Mouse (Mus musculus) CD4-positive, CD25-positive, alpha-beta regulatory T cell, adult 2 months (primary cell): ENCODE results near the gene Gm42421.

ENCODE experiments used
- DNase-seq: peaks from one replicate; pipeline ENCODE4 v3.0.0-alpha.2; 2012; ENCODE audit warnings: low read depth, low spot score

Gm42421 gene

DNA sequence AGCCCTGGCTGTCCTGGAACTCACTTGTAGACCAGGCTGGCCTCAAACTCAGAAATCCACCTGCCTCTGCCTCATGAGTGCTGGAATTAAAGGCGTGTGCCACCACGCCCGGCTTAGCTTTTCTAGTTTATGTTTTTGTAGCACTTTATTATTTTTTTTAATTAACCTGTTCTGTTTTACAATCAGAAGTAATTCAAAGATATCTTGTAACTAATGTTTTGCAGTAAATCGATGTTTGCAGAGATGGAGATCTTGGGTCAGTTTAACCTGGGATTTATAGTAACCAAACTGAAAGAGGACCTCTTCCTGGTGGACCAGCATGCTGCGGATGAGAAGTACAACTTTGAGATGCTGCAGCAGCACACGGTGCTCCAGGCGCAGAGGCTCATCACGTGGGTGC lies at the start of gene Gm42421:
Gene Gm42421, plus strand, starts transcription at position 301 of the 400 bp plus-strand sequence.
- no peak for DNase-seq

- no peak for DNase-seq
Measured at GRCm38 (mm10) chr5:143885274-143885673, 42.7 kb upstream of the Gm42421 start.

DNA sequence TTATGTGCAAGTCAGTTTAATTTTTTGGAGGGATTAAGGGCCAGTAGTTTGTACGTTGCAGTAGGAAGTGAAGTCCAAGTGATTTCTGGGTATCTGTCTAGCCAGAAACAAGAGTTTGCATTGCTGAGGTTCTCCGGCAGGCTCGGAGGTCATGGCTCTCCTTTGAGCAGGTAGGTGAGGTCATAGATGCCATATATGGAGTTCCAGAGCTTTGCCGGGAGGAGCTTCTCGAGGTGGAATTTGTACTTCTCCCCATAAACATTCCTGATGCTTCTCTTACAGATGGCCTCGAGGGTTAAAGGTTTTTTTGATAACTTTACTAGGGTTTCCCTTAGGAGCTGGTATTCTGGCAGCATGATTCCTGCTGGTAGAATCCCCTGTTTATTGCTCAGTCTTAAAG lies 37.2 kb upstream of the Gm42421 start:
- DNase-seq = no peak

DNA sequence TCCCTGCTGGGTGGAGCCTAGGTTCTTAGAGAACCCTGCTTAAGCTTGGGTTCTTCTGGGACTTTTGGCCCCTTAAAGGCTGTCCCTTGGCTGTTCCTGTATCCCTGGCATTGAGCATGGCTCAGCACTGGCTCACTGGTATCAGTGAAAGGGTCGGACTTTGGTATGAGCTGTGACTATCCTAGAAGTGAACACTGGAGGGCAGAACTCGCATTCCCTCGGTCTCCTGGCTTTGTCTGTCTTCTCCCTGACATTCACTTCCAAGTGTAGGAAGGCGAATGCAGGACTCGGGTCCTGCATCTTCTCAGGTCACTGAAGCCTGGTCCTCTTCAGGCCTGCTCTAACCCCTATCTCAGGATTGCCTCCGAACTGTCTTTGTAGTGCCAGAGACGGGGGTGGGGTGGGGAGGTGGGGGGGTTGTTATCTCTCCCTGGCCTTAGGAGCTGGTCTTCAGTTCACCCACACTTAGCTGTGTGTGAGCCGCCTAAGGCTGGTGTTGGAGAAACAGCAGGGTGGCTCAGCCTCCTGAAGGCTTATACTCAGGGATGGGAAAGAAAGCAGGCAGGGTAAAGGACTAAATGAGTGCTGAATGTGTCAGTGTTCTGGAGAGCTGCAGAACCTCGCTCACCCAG lies 35.6 kb upstream of the Gm42421 start:
- DNase-seq = no peak

DNA sequence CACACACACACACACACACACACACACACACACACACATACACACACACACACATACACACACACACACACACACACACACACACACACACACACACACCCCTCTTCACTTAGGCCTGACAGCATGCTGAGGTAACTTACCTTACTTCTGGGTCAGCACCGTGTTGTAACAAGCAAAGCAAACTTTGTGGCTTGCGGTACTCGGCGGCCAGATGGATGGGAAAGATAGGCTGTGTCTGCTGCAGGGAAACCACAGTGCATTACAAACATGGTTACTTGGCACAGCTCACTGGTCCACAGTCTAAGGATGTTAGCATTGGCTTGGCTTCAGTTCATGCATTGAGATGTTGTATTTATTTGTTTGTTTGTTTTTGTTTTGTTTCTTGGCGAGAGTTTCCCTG lies 34.6 kb upstream of the Gm42421 start:
- DNase-seq = peak; percentile 10

DNA sequence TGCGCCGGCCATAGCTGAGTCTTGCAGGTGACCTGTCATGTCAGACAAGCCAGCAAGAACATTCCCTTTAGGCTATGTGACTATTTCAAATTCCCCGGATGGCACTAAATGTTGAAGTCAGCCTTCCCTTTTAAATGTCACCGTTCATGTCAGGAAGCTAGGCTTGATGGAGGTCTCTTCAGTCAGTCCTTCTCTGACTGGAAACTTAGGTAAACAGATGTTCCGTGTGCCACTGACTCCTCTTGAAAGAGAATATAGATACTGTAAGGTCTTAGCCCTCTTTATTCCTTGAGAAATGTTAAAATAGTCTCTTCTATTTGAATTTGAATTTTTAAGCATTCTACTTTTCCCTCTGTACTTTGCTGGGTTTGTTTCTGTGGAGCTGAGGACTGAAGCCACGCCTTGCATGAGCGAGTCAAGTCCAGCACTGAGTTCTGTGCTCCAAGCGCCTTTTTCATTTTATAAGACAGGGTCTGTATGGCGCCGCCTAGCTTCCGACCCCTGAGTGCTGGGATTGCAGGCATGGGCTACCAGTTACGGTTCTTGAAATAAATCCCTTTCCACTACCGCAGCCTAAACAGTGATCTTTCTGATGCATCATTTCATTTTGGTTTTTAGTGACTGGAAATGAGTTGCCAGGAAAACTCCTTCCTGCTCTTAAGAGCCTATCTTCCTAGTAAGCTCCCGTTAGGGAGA lies 30.2 kb upstream of the Gm42421 start, which contains the start of gene Ankrd61:
Gene Ankrd61, minus strand, starts transcription at position 51 of the 696 bp plus-strand sequence.
- DNase-seq = no peak

DNA sequence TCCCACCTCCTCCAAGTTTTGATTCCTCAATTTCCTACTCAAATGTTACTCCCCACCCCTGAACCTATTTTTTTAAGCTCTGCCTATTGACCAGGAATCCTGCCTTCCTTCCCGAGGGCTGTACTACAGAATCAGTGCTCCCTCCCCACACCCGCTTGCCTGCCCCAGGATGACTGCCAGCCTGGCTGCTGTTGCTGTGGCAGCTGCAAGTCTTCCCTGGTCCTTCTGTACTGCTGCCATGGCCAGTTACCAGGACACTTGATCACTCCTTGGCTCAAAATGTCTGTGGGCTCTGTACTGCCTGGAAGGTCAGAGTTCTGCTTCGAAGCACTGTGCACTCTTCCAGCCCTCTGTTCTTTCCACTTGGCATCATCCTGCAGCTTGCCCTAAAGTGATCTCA lies 25.9 kb upstream of the Gm42421 start:
- no peak for DNase-seq

DNA sequence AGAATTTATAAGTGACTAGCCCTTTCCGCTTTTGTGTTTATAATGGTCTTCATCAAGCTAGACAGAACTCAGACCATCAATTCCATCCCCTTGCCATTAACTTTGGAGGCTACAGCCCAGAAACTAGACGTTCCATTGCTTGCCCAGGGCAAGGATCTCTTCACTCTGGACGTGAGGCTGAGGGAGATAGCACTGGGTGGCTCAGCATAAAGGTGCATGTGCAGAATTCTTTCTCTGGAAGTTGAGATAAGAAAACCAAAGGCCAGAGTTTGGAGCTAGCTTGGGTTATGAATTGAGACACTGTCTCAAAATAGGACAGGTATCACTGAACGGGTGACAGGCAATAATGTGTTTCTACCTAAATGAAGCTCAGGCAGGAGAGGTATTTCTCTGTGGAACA lies 24.2 kb upstream of the Gm42421 start:
- no peak for DNase-seq

DNA sequence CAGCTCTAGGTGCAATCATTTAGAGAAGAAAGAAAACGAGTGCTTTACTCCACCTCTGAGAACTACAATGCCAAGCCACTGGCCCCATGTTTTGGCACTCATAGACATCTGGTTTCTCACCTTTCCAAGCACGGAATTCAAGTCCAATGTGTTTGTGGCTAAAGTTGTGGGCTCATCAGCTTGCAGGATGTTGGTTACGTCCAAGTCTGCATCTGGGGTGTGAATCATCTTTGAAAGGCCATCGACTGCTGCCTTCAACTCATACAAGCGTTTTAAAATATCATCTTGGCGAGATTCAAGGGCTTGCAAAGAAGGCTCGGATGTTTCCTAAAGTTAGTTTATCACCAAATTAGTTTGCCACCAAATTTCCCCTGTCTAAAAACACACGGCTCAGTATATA lies 21.5 kb upstream of the Gm42421 start:
- no peak for DNase-seq

- DNase-seq = no peak
Measured at GRCm38 (mm10) chr5:143908926-143909325, 19.0 kb upstream of the Gm42421 start.

DNA sequence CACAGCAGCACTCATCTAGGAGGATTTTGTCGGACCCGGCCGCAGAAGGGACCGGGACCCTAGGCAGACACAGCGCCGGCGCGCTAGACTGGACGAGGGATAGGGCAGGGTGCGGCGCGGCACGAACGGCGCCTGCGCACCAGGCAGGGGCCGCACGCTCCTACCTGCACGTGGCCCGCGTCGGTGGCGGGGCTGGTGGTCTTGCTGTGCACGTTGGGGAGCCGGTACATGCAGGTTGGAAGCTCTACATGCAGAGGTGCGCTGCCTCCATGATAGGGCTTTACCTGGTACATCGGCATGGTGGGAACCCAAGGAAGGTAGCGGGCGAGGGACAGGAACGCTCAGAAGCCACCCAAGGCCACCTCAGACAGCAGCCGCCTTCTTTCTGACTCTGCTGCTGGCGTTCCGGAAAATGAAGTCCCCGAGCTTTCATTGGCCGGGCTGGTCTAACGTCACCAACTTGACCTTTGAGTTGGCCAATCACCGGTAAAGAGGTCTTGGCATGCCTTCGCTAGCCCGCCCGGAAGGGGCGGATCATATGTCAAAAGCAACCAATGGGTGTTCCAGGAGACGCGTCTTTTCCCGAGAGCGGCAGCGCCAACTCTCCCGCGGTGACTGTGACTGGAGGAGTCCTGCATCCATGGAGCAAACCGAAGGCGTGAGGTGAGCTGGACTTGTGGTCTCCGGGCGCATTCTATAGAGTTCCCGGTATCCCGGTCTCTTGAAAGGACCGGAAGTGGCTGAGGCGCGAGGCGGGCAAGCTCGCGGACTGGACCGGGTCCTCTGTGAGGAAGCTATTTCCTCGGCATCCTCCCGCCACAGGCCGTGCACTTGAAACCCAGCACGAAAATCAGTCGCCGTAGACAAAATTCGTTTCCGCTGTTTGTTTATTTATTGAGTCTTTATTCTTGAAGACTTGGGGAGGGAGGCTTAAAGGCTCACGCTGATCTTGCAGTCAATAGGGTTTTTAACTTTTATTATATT lies 18.3 kb upstream of the Gm42421 start, which contains the start of the genes Aimp2 and Pms2:
Gene Aimp2, minus strand, starts transcription at position 431 of the 984 bp plus-strand sequence.
Gene Pms2, plus strand, starts transcription at position 548 of the 984 bp plus-strand sequence.
- DNase-seq = peak; percentile 97

- no peak for DNase-seq
Measured at GRCm38 (mm10) chr5:143916221-143916620, 11.8 kb upstream of the Gm42421 start.

GRCm38 (mm10) chr5:143917418-143917817 lies 10.6 kb upstream of the Gm42421 start:
- DNase-seq = peak; percentile 83

GRCm38 (mm10) chr5:143918120-143918519 lies 9.9 kb upstream of the Gm42421 start:
- DNase-seq = no peak

GRCm38 (mm10) chr5:143924781-143925452 lies 3.1 kb upstream of the Gm42421 start:
- no peak for DNase-seq

GRCm38 (mm10) chr5:143929291-143929690 lies 1.3 kb downstream of the Gm42421 start:
- DNase-seq = no peak

DNA sequence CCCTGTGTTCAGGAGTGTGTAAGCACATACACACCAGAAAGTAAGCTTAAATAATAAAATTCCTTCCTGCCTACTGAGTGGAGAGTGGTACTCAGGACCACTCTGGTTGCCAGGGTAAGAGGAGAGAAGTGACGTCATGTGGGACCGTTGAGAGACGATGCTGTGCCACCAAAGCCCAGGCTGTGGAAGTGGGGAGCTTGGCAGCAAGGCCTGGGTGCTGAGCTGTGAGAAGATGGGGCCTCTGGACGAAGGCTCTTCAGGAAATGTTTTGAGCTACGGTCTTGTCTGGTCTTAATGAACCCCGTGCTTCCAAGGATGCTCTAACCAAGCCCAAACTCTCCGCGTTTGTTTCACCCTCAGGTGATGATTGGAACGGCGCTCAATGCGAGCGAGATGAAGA lies 2.7 kb downstream of the Gm42421 start:
- DNase-seq = no peak

DNA sequence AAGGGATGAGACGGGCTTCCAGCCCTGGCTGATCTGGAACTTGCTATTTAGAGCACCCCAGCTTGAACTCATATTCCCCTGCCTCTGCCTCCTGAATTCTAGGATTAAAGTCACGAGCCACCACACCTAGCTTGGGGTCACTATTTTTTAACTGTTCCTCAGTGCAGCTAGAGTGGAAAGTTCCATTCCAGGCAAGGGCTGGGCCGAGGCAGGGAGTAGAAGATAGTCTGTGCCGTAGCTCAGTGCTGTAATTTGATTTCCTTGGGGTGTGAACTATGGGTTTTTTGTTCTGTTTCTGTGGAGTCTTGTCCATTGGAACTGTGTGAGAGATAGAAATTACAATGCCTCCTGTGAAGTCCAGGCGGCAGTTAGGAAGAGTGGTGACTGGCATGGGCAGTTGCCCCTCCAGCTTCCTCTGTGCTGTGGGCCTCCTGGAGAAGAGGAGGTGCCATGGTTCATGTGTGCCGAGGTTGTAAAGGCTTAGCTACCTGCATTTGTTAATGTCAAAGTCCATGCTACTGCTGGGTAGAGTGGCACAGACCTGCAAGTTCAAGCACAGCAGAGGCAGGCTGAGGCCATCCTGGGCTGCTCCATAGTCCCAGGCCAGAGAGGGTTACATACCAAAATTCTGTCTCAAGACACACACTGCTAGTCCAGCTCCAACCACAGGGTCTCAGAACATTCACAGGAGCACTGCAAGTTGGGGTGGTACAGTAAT lies 4.0 kb downstream of the Gm42421 start:
- no peak for DNase-seq

- DNase-seq = no peak
Measured at GRCm38 (mm10) chr5:143932831-143933230, 4.9 kb downstream of the Gm42421 start, which contains the start of gene Rsph10b. Gene Rsph10b, plus strand, starts transcription at chr5:143933035.

DNA sequence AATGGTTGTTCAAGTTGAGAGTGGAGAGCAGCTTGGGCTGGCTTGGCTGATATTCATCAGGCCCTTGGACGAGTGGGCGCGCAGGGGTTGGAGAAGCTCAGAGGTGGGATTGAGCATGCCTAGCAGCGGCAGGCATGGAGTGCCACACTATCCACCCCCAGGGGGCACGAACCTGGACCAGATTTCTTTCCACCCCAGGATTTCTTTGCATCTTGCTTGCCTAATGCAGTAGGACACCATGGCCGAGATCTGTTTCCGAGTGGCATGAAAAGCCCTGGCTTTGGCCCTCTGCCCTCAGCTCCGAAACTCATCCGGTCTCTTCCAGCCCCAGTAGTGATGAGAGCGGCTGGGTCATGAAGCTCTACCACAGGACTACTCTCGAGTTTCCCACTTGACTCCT lies 5.4 kb downstream of the Gm42421 start:
- no peak for DNase-seq

GRCm38 (mm10) chr5:143933875-143934274 lies 5.9 kb downstream of the Gm42421 start:
- DNase-seq = no peak
